Mouse (Mus musculus) olfactory bulb, adult 2 months (tissue): ENCODE results near the gene Tpcn2.

Experiments
- CTCF ChIP-seq: fragments of 200-500 bp; IDR thresholded peaks from 2 replicates; pipeline ENCODE4 v1.5.1; 2012; ENCODE audit warnings: low read depth, mild to moderate bottlenecking, low read length, moderate library complexity; ENCODE audit not compliant: insufficient read depth
- POLR2A ChIP-seq: fragments of 200-500 bp; IDR thresholded peaks from 2 replicates; pipeline ENCODE4 v1.6.1; 2012; ENCODE audit warnings: mild to moderate bottlenecking, low read depth, low read length, moderate library complexity; ENCODE audit not compliant: insufficient read depth

DNA sequence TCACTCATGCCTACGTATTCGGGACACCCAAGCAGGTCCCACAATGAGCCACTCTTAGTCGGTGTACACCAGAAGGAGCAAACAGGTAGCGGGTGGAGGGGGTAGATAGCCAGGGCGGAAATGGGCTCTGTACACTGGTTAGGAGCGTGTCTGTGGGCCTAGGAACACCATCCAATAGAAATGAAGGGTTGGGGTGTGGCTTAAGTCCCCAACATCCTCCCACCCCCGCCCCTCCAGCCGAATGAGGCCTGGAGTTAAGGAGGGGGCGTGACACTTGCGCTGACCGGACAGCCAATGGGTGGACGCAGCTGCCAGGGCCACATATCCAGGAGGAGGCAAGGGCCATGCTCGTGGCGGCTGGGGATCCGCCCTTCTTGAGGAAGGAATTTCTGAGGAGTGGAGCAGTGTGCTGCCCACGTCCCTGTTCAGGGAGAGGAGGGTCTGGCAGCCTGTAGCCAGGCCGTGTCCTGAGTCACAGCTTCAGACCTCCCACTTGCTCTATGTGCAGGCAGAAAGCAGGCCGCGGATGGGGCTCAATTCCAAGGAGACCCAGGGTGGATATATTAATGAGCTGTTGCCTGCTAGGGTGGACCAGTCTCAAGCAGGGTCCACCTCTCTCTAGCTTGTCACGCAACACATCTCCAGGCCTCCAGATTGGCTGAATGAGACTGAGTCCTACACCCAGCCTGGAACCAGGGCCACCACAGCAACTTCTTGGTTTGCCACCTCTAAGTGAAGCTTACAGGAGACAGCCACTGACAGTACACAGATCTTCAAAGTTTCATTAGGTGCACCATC, 18.9 kb upstream of the Tpcn2 start:
- no peak for TF ChIP-seq CTCF
- TF ChIP-seq POLR2A, result no peak
